Mouse (Mus musculus): ENCODE results near the gene Apoe.

Apoe gene

DNA sequence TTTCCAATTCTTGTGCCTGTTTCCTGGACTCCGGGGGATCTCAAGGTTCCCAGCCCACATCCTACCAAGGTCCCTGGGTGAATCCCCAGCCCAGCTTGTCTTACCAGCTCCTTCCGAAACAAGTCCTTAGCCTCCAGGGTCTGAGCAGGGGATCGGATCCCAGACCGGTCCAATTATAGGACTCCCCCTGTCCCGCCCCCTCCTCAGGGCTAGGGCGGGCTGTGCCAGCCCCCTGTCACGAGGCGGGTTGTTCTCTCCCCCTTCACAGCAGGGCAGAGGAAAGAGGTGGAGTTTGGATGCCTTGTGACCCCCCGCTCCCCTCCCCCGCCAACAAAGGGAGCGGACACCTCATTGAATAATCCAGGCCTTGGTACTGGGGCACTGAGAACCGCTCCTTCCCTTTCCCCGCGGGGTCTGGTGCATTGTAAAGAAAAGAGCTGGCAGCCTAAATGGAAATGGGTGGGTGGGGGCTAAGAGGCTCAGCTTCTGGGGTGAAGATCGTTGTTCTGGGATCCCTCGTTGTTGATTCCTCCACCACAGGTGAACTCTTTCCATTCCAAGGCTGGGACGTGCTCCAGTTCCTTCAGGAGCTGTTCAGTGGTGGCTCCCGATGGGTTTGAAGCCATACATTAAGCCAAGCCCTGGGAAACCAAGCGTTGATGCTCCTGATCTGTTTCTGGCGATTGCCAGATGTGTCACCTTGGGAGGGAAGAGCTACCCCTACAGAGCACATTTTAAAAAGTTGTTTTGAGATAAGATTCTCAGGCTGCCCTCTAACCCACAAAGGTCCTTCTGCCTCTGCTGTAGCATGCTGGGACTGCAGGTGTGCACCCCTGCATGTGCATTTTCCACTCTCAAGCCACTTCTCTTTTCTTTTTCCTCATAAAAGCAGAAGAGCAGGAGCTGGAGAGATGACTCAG is at the start of gene Apoe:
TSS of gene Apoe (minus strand) at position 282 of the 920 bp plus-strand sequence.
- DNase-seq (ENCODE audit: low read depth), result no peak

GRCm38 (mm10) chr7:19747420-19748218 is 48.6 kb upstream of the Apoe start:
- DNase-seq (ENCODE audit: low read depth), result no peak

DNA sequence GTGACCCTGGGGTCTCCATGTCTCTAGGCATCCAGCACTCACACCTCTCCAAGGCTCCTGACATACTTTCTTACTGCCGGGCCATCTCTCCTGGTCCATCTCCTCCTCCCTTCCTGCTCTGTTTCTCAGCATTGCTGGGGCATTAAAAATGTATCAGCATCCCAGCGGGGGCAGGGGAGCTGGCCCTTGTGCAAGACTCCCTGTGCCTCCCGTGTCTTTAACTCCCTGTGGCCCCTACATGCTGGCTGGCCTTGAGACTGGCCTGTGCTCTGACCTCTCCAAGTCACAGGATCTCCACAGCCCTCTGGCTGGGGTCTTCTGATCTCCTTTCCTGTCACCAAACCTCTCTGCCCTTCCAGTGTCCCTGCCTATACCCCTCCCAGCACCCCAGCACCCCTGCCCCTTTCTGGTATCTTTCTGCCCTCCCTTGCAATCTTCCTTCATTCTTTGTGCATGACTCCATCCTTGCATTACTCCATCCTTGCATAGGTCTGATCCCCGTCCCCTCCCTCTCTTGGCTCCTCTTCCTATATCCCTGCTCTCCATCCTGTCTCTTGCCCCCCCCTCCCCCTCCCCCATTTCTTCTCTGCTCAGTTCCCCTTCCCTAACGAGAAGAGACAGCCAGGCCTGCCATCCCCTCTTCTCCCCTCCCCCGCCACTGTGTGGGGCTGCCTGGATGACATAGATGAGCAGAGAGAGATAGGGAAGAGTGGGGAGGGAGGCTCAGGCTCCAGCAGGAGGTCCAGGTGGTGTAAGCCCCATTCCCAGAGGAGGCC is 47.6 kb upstream of the Apoe start:
- no peak for DNase-seq (ENCODE audit: low read depth)

GRCm38 (mm10) chr7:19745971-19746370 is 47.0 kb upstream of the Apoe start:
- no peak for DNase-seq (ENCODE audit: low read depth)

DNA sequence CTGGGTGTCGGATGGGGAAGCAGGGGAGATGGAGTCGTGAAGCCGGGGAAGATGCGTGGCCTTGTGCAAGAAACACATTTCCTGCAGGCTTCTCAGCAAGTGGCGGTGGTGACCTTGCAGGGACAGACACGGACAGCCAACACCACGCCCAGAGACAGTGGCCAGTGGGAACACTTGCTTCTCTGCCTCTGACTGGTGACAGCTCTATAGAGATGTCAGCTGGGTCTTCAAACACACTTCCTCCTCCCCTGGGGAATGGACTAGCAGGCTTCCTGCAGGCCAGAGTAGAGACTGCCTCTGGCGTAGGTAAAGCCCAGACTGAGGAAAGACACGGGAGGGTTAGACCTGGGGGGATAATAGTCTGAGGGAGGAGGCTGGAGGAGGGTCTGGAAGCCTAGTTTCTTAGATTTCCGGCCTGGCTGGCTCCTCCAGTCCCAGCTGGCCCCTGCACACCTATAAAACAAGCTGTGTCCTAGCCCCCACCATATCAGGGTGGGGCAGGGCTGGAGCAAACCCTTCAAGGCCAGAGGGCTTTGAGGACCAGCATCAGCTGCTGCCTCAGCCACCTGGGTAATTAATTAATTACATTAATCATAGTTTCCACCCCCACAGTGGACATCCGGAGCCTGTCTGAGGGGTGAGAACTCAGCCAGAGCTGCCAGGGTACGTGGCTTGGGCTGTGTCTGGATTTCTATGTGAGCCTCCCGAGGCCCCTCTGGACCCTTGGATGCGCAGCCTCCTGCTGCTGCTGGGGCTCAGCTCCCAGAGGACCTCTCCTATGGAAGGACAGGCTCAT is 45.8 kb upstream of the Apoe start:
- no peak for DNase-seq (ENCODE audit: low read depth)

- no peak for DNase-seq (ENCODE audit: low read depth)
Observed at GRCm38 (mm10) chr7:19743791-19744190, 44.8 kb upstream of the Apoe start.

DNA sequence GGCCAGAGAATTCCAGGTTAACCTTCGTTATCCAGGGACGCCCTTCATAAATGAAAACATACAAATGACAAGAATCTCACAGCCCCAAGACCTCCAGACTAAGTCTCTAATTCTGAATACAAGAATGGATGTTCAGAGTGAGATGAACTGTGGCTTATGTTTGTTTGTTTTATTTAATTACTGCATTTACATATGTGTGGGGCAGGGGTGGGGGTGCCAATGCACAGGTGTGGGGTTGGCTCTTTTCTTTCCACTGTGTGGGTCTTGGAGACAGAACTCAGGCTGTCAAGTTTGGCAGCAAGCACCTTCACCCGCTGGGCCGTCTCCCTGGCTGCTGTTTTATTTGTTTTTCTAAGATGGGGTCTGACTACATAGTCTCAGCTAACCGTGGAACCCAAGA is 43.5 kb upstream of the Apoe start:
- DNase-seq (ENCODE audit: low read depth), result no peak

DNA sequence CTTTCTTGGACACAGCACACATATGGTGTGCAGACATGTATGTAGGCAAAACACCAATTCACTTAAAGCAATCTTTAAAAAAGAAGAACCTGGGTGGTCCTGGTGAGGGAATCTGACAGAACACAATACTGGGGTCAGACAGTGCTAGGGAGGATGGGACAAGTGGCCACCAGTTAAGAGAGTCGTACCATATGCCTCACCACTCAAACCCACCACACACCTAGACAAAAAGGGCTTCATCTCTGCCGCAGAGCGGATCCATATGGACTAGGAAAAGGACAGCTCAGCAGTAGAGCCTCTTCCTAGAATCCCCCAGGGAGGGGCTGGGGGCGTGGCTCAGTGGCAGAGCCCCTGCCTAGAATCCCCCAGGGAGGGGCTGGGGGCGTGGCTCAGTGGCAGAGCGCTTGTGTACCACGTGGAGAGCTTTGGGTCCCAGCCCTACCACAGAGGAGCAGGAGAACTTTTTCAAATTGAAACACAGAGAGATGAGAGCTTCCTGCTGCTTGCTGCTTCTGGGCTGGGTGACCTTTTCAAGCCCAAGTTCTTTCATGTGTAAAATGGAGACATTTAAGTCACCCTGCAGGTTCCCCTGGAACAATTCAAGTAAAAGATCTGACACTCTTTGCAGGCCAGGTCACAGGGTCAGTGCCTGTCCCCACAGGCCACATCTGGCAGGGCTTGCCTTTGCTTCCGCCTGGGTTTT is 42.5 kb upstream of the Apoe start:
- DNase-seq (ENCODE audit: low read depth), result no peak

GRCm38 (mm10) chr7:19740269-19740668 is 41.3 kb upstream of the Apoe start:
- DNase-seq (ENCODE audit: low read depth), result no peak

- DNase-seq (ENCODE audit: low read depth), result no peak
Observed at GRCm38 (mm10) chr7:19738771-19739170, 39.8 kb upstream of the Apoe start.

DNA sequence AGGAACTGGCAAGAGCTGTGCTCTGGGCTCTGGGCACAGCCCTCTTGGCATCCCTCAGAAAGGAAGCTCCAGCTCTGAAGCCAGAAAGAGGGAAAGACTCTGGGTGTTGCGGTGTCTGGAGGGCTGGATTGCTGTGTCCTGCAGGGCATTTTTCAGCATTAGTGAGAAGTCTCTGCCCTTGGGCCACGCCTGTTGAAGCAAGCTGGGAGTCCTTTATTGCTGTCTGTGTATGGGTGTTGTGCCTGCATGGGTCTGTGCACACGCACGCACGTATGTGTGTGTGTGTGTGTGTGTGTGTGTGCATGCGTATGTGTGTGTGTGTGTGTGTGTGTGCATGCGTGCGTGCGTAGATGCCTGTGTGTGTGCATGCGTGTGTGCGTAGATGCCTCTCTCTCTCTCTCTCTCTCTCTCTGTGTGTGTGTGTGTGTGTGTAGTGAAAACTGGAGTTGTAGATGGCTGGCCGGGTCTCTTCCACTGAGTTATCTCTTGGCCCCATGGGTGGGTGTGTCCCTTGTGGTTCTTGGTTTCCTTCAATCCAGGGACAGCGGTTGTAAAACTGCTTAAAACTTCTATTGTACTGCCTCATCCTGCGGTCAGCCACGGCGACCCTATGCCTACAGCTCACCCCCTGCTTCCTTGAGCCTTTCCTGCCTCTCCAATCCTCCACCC is 37.5 kb upstream of the Apoe start:
- DNase-seq (ENCODE audit: low read depth), result no peak

- no peak for DNase-seq (ENCODE audit: low read depth)
Observed at GRCm38 (mm10) chr7:19734178-19734666, 35.2 kb upstream of the Apoe start.

DNA sequence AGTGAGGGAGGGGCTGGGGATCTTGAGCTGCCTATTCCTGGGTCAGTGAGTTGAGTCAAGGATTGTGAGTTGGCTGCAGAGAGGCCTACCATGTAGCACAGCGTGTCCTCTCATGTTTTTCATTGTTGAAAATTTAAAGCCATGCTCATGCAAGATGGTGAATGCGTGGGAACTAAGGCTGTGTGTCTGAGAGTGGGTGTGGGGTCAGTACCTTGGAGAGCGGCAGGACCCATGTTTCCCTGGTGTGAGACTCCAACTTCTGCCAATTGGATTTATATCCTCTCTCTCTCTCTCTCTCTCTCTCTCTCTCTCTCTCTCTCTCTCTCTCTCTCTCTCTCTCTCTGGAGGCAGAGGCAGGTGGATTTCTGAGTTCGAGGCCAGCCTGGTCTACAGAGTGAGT is 27.6 kb upstream of the Apoe start:
- no peak for DNase-seq (ENCODE audit: low read depth)

- DNase-seq (ENCODE audit: low read depth), result no peak
Observed at GRCm38 (mm10) chr7:19724167-19724566, 25.2 kb upstream of the Apoe start.

GRCm38 (mm10) chr7:19722754-19723195 is 23.8 kb upstream of the Apoe start:
- no peak for DNase-seq (ENCODE audit: low read depth)

DNA sequence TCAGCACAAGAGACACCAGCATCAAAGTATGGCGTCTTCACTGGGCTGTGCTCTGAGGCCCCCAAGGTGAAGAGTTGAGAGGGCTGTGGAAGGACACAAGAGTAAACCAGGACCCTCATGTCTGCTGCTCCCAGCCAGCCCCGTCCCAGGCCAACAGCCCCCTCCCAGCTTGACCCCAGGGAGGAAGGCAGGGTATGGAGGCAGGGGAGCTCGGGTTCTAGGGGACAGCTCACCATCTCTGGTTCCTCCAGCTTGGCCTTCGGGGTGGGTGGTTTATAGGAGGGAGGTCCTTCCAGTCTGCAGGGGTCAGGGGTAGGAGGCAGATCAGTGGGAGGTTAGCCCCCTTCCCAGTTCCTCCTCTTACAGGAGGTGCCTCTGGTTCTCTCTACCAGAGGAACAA is 20.2 kb upstream of the Apoe start:
- DNase-seq (ENCODE audit: low read depth), result no peak

DNA sequence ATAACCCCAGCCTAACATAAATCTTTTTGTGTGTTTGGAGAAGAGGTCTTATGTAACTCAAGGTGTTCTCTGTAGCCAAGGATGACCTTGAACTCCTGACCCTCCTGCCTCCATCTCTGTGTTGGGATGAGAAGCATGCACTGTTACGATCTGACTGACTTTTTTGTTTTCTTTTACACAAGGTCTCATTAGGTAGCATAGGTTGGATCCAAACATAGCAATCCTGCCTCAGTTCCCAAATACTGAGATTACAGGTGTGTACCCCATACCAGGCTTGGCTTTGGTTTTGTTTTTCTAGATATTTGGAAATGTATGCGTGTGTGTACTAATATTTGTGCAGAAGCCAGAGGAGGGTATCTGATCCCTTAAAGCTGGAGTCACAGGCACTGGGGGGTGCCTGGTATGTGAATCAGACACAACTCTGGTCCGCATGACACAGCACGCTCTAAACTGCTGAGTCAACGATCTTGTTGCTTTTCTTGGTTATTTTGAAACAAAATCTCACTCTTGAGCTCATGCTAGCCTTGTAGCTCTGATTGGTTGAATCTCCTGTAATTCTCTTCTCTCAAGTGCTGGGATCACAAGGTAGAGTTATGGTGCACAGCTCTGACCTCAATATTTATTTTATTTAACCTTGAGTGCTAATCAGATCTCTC is 19.4 kb upstream of the Apoe start:
- DNase-seq (ENCODE audit: low read depth), result no peak

DNA sequence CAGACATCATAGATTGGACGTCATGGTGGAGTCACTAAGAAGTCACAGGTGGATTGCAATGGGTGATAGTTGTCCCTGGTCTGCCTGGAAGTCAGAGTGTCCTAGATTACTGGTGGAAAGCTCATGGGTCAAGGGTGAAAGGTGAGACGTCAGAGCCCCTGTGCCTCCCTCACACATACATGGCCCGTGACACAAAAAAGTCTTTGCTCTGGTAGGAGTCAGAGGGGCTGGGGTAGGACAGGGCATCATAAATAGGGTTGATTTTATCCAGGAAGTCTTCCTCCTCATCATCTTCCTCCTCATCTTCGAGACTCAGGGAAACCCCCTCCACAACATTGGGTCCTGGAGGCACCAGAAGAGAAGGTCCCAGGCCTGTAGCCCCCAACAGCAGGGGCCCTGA is 18.4 kb upstream of the Apoe start:
- no peak for DNase-seq (ENCODE audit: low read depth)

DNA sequence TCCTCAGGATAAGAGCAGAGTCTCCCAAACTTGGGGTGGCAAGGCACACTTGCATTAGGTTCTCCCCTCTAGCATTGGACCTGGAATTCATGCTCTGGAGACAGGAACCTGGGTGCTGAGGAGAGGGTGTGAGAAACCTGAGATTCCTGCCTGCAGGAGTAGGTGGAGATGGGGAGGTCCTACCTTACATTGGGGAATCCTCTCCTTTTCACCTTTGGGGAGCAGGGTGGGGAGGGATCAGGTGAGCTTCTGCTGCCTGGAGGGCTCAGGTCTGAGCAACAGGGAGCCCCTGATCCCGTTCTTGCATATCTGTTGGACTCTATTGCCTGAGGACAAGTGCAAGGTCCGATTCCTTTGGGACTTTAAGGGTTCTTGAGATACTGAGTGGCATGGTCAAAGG is 17.8 kb upstream of the Apoe start:
- DNase-seq (ENCODE audit: low read depth), result no peak

All from naive thymus-derived CD4-positive, alpha-beta T cell, adult 2 months (primary cell).